Mouse (Mus musculus) hindbrain, embryonic 13.5 days (tissue): Measurements from ENCODE around the gene Fam184a. TPM values are rescaled to one million over a fixed set of nuclear protein-coding genes. Genes with fewer than 3 reads are reported as not detected.
A peak's percentile ranks its signal among the peaks of the same experiment; 100 is the strongest.

Source experiments
- ATAC-seq: fragments of 200-750 bp; cut with Nextera tagmentation; 2 replicates; pipeline ENCODE4 v1.8.0; 2017; ENCODE audit warnings: moderate TSS enrichment; ENCODE audit not compliant: low FRiP score
- H3K27ac ChIP-seq: fragments of 300-500 bp; sonication (generic); 2 replicates; pipeline ENCODE4 v1.5.1; 2015; ENCODE audit warnings: inconsistent platforms, mild to moderate bottlenecking, moderate library complexity
- H3K27me3 ChIP-seq: fragments of 300-500 bp; sonication (generic); 2 replicates; pipeline ENCODE4 v1.6.1; 2015; ENCODE audit warnings: mild to moderate bottlenecking, inconsistent platforms
- H3K36me3 ChIP-seq: fragments of 300-500 bp; sonication (generic); 2 replicates; pipeline ENCODE4 v1.6.1; 2015; ENCODE audit warnings: mild to moderate bottlenecking, inconsistent platforms
- H3K4me1 ChIP-seq: fragments of 300-500 bp; sonication (generic); replicated peaks from 2 replicates; pipeline ENCODE4 v1.6.1; 2015; ENCODE audit warnings: inconsistent platforms
- H3K4me2 ChIP-seq: fragments of 300-500 bp; sonication (generic); 2 replicates; pipeline ENCODE4 v1.6.1; 2015; ENCODE audit warnings: inconsistent platforms, mild to moderate bottlenecking, moderate library complexity
- H3K4me3 ChIP-seq: fragments of 300-500 bp; sonication (generic); 2 replicates; pipeline ENCODE4 v1.5.1; 2015; ENCODE audit warnings: mild to moderate bottlenecking, inconsistent platforms
- H3K9ac ChIP-seq: fragments of 300-500 bp; sonication (generic); 2 replicates; pipeline ENCODE4 v1.6.1; 2015; ENCODE audit warnings: mild to moderate bottlenecking, inconsistent platforms
- H3K9me3 ChIP-seq: fragments of 300-500 bp; sonication (generic); 2 replicates; pipeline ENCODE4 v1.6.1; 2016; ENCODE audit warnings: inconsistent platforms
- WGBS: fragments of 180-500 bp; shearing (Covaris S2); methylation state at CpG from one replicate; pipeline ENCODE4 v1.1.7; 2015; 5-methylcytosine and 5-hydroxymethylcytosine counted together
- polyA plus RNA-seq: library from polyadenylated mRNA; unstranded; fragments of >200 nt; fragmentation: Nextera tagmentation; extraction: Ambion mirVana; gene quantifications from 2 replicates; pipeline ENCODE4 v1.2.1, GENCODE M21; 2015

The Fam184a gene
- polyA plus RNA-seq, result 12.0 and 13.6 TPM in 2 replicates

- H3K4me2 ChIP-seq, result peak within 1 kb of the TSS; percentile 85
- H3K9me3 ChIP-seq, result no peaks in the 10 kb centered on the region
- peaks cover 28% of the 10 kb centered on the region for H3K4me1 ChIP-seq
- peak; percentile 97 for ATAC-seq
- H3K27me3 ChIP-seq, result no peaks in the 10 kb centered on the region
- no peaks in the 10 kb centered on the region for H3K36me3 ChIP-seq
- 2% methylated on average over 50 of the region's 71 CpGs for WGBS
- H3K27ac ChIP-seq, result peak within 1 kb of the TSS; percentile 82
- peak within 1 kb of the TSS; percentile 86 for H3K4me3 ChIP-seq
- H3K9ac ChIP-seq, result peak within 1 kb of the TSS; percentile 86
Observed at GRCm38 (mm10) chr10:53750955-53751652, at the start of gene Fam184a. TSS of gene Fam184a (minus strand) at chr10:53751123.

- no peak for ATAC-seq
Observed at GRCm38 (mm10) chr10:53796258-53796581, 45.3 kb upstream of the Fam184a start.

DNA sequence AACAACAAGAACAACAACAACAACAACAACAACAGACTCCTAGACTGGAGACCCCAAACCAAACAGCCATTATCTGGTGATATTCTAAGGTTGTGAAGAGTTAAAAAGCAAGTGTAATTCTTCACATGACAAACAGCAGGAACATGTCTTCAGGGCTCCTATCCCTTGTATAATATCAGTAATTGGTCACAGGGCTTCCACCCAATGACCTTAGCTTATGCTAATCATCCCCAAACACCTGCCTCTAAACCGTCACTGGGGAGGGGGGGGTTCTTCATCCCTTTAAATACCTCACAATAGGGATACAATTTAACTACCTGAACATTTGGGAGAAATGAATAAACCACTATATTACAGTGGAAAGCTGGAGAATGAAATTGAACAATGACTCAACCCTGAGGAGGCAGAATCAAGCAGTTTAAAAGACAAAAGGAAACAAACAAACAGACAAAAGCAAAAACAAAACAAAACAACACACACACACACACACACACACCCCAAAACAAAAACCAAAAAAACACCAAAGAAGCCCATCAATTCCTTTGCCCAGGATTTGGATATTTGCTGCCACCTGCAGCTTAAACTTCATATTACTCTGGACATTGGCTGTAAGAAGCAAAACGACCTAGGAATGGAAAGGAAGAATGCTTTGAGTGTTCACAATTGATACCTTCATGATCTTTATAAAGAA lies 44.8 kb upstream of the Fam184a start:
- Histone ChIP-seq H3K36me3 (no peaks in the 10 kb centered on the region), H3K9me3 (no peaks in the 10 kb centered on the region), H3K4me3 (no peak overlapping the region), H3K27me3 (no peaks in the 10 kb centered on the region), H3K4me1 (no peaks in the 10 kb centered on the region), H3K27ac (no peak overlapping the region), H3K4me2 (no peak overlapping the region), H3K9ac (no peak overlapping the region)
- WGBS, result 19% methylated on average over 2 of the region's 2 CpGs
- peak; percentile 54; the same call in 1 of the 2 replicates for ATAC-seq

More at GRCm38 (mm10) chr10:53796258-53796581, 45.3 kb upstream of the Fam184a start:
- Histone ChIP-seq H3K9me3 (no peaks in the 10 kb centered on the region), H3K36me3 (no peaks in the 10 kb centered on the region), H3K27me3 (no peaks in the 10 kb centered on the region), H3K27ac (no peak overlapping the region), H3K9ac (no peak overlapping the region), H3K4me2 (no peak overlapping the region), H3K4me1 (no peaks in the 10 kb centered on the region), H3K4me3 (no peak overlapping the region)
- 96% methylated on average over 1 of the region's 1 CpGs for WGBS

DNA sequence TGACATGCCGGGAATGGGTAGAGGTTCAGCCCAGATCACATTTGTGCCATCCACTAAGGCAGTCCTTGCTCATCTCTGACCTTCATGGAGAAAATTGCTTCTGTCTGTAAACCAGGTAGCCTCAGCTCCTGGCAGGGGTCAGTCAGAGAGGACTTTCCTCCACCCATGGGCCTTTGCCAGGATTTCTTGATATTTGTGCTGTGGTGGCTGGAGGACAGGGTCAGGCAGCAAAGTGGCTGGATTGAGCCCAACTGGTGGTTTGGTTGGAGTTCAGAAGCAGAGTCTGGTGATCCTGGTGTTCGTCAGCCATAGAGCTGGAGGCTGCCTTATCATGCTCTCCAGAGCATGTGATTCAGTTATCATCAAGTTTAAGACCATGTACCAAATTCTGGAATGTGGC lies 40.4 kb upstream of the Fam184a start:
- H3K36me3 ChIP-seq, result no peaks in the 10 kb centered on the region
- no peak for ATAC-seq
- no peak overlapping the region for H3K27ac ChIP-seq
- H3K27me3 ChIP-seq, result no peaks in the 10 kb centered on the region
- H3K4me2 ChIP-seq, result no peak overlapping the region
- no peak overlapping the region for H3K9ac ChIP-seq
- H3K4me1 ChIP-seq, result no peaks in the 10 kb centered on the region
- H3K9me3 ChIP-seq, result no peaks in the 10 kb centered on the region
- WGBS, result 80% methylated on average over 2 of the region's 2 CpGs
- H3K4me3 ChIP-seq, result no peak overlapping the region

DNA sequence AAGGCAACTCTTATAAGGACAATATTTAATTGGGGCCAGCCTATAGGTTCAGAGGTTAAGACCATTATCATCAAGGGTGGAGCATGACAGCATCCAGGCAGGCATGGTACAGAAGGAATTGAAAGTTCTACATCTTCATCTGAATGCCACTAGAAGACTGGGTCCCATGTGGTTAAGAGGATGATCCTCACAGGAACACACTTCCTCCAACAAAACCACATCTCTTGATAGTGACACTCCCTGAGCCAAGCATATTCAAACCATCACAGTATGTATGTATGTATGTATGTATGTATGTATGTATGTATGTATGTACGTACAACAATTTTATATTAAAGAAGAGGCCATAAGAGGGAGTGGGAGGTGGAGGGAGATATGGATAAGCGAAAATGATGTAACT lies 25.7 kb upstream of the Fam184a start:
- Histone ChIP-seq H3K4me2 (no peak overlapping the region), H3K36me3 (no peaks in the 10 kb centered on the region), H3K27me3 (no peaks in the 10 kb centered on the region), H3K9ac (no peak overlapping the region), H3K4me3 (no peak overlapping the region), H3K4me1 (no peaks in the 10 kb centered on the region), H3K9me3 (no peaks in the 10 kb centered on the region), H3K27ac (no peak overlapping the region)
- 93% methylated on average over 2 of the region's 2 CpGs for whole genome bisulfite sequencing
- ATAC-seq, result no peak

DNA sequence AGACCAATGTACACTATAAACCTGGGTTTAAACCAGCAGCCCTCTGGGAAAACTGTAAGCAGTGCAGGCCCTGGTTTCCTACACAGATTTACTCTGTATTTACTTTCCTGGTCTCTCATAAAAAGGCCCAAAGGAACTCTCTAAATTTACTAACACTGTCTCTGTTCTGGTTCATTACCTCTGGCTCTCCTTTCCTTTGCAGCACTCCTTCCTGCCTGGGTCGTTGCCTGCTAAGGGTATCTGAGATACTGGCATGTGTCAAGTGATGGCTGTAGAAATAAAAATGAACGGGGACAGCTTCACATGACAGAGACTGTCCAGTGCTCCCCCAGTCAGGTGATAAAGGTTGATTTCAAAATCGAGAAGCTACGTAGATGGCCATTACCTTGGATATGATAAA lies 21.8 kb upstream of the Fam184a start:
- Histone ChIP-seq H3K27ac (no peak overlapping the region), H3K27me3 (no peaks in the 10 kb centered on the region), H3K4me2 (no peak overlapping the region), H3K36me3 (no peaks in the 10 kb centered on the region), H3K4me1 (no peaks in the 10 kb centered on the region), H3K9me3 (no peaks in the 10 kb centered on the region), H3K4me3 (no peak overlapping the region), H3K9ac (no peak overlapping the region)
- ATAC-seq, result no peak
- WGBS, result 79% methylated on average over 4 of the region's 4 CpGs

DNA sequence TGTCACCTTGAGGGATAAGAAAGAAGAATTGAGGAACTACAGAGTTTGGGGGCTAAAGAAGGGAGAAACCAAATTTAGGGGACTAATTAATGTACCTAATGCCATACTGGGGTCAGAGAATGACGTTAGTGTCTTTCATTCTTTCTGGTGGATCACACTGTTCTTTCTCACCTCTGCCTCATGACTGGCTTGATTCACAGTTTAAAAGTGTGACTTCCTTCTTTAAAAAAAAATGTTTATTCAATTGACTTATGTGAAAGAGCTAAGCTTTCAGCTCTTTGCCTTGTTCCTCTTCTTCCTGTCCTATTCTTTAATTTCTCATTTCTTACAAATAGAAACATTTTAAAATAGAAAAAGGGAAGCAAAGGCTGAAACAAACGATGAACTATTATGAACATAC lies 20.6 kb upstream of the Fam184a start:
- Histone ChIP-seq H3K4me2 (no peak overlapping the region), H3K4me1 (no peaks in the 10 kb centered on the region), H3K9ac (no peak overlapping the region), H3K4me3 (no peak overlapping the region), H3K36me3 (no peaks in the 10 kb centered on the region), H3K9me3 (no peaks in the 10 kb centered on the region), H3K27ac (no peak overlapping the region), H3K27me3 (no peaks in the 10 kb centered on the region)
- no peak for ATAC-seq
- WGBS, result 75% methylated on average over 2 of the region's 2 CpGs

- Histone ChIP-seq H3K36me3 (no peaks in the 10 kb centered on the region), H3K27me3 (no peaks in the 10 kb centered on the region), H3K4me2 (no peak overlapping the region), H3K27ac (no peak overlapping the region), H3K9ac (no peak overlapping the region), H3K4me1 (no peaks in the 10 kb centered on the region), H3K9me3 (no peaks in the 10 kb centered on the region), H3K4me3 (no peak overlapping the region)
- no peak for ATAC-seq
- 78% methylated on average over 3 of the region's 3 CpGs for WGBS
Observed at GRCm38 (mm10) chr10:53768745-53769144, 17.8 kb upstream of the Fam184a start.

- Histone ChIP-seq H3K36me3 (no peaks in the 10 kb centered on the region), H3K4me2 (no peak overlapping the region), H3K27ac (no peak overlapping the region), H3K27me3 (no peaks in the 10 kb centered on the region), H3K9ac (no peak overlapping the region), H3K4me1 (no peaks in the 10 kb centered on the region), H3K9me3 (no peaks in the 10 kb centered on the region), H3K4me3 (no peak overlapping the region)
- ATAC-seq, result no peak
- WGBS, result 84% methylated on average over 4 of the region's 4 CpGs
Observed at GRCm38 (mm10) chr10:53765471-53765870, 14.5 kb upstream of the Fam184a start.

DNA sequence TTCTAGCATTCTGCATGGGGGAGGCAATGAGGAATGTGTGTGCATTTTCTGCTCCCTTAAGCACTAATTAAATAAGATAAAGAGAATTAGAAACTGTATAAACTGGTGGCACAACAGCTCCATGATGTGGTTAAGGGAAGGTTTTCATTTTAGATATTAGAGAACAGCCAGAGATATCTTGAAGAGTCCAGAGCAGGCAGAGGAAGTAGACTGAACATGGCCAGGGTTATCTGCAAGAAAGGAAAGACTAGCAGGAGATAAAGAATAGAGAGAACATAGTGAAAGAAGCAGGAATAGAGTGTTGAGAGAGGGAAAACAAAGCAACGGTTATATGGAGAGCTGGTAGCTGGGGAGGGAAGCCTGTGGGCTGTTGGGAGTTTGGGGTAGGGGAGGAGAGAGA lies 1.8 kb upstream of the Fam184a start:
- Histone ChIP-seq H3K27me3 (no peaks in the 10 kb centered on the region), H3K27ac (no peak overlapping the region), H3K4me1 (peaks cover 22% of the 10 kb centered on the region), H3K36me3 (no peaks in the 10 kb centered on the region), H3K9ac (no peak overlapping the region), H3K4me2 (no peak overlapping the region), H3K9me3 (no peaks in the 10 kb centered on the region), H3K4me3 (no peak overlapping the region)
- WGBS, result 81% methylated on average over 1 of the region's 1 CpGs
- no peak for ATAC-seq

GRCm38 (mm10) chr10:53750275-53750954 lies 508 bp downstream of the Fam184a start:
- Histone ChIP-seq H3K36me3 (no peaks in the 10 kb centered on the region), H3K27me3 (no peaks in the 10 kb centered on the region), H3K4me3 (peak overlapping the region; percentile 86), H3K27ac (peak overlapping the region; percentile 82), H3K9me3 (no peaks in the 10 kb centered on the region), H3K9ac (peak overlapping the region; percentile 86), H3K4me1 (peaks cover 28% of the 10 kb centered on the region), H3K4me2 (peak overlapping the region; percentile 85)
- ATAC-seq, result no peak; the same call in none of the 2 replicates
- 8% methylated on average over 39 of the region's 39 CpGs for WGBS

- no peak for ATAC-seq
- H3K27ac ChIP-seq, result no peak overlapping the region
- 97% methylated on average over 6 of the region's 6 CpGs for WGBS
Observed at GRCm38 (mm10) chr10:53746039-53746438, 4.9 kb downstream of the Fam184a start.

More at GRCm38 (mm10) chr10:53746039-53746438, 4.9 kb downstream of the Fam184a start:
- Histone ChIP-seq H3K9ac (no peak overlapping the region), H3K4me2 (no peak overlapping the region), H3K4me3 (no peak overlapping the region), H3K36me3 (no peaks in the 10 kb centered on the region), H3K27me3 (no peaks in the 10 kb centered on the region), H3K9me3 (no peaks in the 10 kb centered on the region), H3K4me1 (peaks cover 26% of the 10 kb centered on the region)
